Mouse (Mus musculus) liver, embryonic 14.5 days (tissue): ENCODE data around the gene Gm17662.

ENCODE experiments used
- CTCF ChIP-seq: IDR thresholded peaks from 2 replicates; pipeline ENCODE4 v1.5.1; 2016; ENCODE audit warnings: antibody characterized with exemption, low read depth, control low read depth
- EP300 ChIP-seq: IDR thresholded peaks from 2 replicates; pipeline ENCODE4 v1.6.1; 2016; ENCODE audit warnings: antibody characterized with exemption, low read depth

GRCm38 (mm10) chr4:104902836-104903235 is 45.7 kb downstream of the Gm17662 start:
- TF ChIP-seq CTCF = no peak
- TF ChIP-seq EP300 = no peak
